Mouse (Mus musculus) embryo, embryonic 11.5 days (tissue): ENCODE results near the gene Dhrs7c.

Experiments used
- DNase-seq: peaks from one replicate; pipeline ENCODE4 v3.0.0-alpha.2; 2012; ENCODE audit warnings: low read depth, low spot score

The Dhrs7c gene

GRCm38 (mm10) chr11:67797931-67798330 is at the start of gene Dhrs7c:
Dhrs7c (plus strand) TSS chr11:67798187.
- DNase-seq, result no peak

- DNase-seq, result no peak
These were observed 41.7 kb upstream of the Dhrs7c start for GRCm38 (mm10) chr11:67756287-67756686.

- no peak for DNase-seq
These were observed 40.4 kb upstream of the Dhrs7c start for GRCm38 (mm10) chr11:67757373-67758167.

GRCm38 (mm10) chr11:67771053-67771452 is 26.9 kb upstream of the Dhrs7c start, which contains the start of gene Glp2r:
Glp2r (minus strand) TSS chr11:67771153.
- DNase-seq, result no peak

GRCm38 (mm10) chr11:67771691-67772090 is 26.3 kb upstream of the Dhrs7c start:
- DNase-seq, result no peak

- peak; percentile 48 for DNase-seq
These were observed 25.4 kb upstream of the Dhrs7c start for GRCm38 (mm10) chr11:67772577-67772976.

GRCm38 (mm10) chr11:67774379-67774778 is 23.6 kb upstream of the Dhrs7c start, which contains the start of gene Gsg1l2:
Gsg1l2 (plus strand) TSS chr11:67774608.
- DNase-seq, result no peak

DNA sequence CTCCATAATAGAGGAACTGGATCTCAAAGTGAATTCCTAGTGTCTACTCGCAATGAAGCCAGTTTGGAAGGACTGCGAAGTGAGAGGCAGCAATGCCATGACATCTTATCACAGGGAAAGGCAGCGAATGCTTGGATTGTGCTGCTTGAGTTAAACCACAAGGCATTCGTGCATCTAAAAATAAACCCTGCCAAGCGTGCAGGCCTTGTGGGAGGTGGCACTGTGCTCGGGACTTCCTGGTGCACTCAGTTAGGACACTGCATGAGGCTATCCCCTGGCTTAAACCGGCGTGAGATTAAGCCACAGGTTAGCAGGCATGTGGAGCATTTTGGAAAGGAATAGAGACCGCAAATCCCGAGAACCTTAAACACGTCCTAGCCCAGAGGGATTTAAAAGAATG is 7.8 kb upstream of the Dhrs7c start:
- DNase-seq, result no peak

GRCm38 (mm10) chr11:67800130-67800723 is 2.2 kb downstream of the Dhrs7c start:
- DNase-seq, result no peak

DNA sequence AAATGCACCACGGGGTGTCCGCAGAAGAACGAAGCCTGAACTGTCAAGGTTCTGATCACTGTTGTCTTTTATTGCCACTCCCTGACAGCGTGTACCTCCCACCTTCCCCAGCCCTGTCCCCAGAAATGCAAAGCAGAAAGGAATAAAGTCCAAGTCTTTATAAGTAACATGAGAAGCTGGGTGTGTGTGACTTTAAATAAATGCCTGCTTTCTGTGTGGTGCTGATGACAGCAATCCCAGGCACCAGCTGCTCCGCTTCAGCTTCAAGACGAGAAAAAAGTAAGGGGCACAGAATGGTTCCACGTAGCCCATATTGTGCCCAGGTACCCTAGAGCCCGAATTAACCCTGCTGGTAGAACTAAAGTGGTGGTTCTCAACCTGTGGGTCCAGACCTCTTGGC is 3.2 kb downstream of the Dhrs7c start:
- DNase-seq, result no peak

DNA sequence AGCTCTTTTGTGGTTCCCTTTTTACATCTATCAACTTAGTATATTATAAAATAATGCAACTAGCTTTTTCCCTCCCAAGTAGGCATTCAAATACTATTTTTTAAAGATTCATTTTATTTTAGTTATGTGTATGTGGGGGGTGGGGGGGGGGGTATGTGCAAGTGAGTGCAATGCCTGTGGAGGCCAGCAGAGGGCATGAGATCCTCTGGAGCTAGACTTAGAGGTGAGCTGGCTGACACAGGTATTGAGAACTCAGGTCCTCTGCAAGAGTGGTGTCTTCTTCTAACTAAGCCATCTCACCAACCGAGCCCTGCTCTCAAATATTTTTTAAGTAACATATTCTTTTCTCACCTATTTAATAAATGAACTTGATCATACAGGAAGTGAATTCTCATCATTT is 7.6 kb downstream of the Dhrs7c start:
- DNase-seq, result no peak

DNA sequence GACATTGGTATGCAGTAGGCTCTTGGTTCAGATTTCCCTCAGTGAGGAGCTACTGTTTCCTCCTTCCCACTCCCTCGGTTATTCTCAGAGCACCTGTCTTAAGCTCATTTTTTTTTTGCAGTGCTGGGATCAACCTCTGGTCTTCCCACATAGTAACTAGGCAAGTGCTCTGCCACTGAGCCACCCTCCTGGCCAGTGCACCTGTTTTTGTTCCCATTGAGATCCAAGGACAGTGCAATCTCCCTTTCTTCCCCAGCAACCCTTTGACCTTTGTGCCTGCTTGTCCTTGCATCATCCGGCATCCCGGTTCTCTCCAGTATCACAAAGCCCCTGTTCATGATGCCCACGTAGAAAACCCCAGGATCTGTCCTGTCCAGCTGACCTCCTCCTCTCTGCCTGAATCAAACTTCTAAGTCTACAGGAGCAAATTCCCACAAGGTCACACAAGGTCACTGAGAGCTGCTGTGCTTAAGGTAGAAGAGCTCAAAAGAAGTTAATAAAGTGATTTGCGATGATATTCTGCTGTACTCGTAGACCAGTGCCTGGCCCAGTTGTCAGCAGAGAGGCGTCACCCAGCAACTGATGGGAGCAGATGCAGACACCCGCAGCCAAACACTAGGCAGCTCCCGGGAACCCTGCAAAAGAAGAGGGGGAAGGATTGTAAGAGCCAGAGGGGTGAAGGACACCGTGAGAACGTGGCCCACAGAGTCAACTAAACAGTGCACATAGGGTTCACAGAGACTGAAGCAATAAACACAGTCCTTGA is 9.0 kb downstream of the Dhrs7c start:
- DNase-seq, result no peak

DNA sequence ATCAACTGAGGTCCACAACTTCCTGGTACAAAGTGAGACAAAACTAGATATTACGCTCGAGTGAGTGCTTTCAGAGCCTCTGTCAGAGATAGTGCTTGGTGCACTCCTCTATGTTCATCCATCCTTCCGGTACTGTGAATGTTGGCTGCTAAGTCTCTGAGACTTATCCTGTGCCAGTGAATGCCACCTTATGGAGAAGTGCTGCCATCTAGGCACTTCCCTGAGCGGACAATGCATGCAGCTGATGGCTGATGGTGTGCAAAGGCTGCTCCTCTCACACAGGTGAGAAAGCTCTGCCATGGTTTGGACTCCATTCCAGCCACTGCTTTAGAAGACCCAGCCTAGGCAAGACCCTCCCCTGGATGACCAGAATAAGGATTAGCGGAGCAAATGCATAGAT is 10.1 kb downstream of the Dhrs7c start:
- no peak for DNase-seq

GRCm38 (mm10) chr11:67811535-67811934 is 13.5 kb downstream of the Dhrs7c start:
- DNase-seq, result no peak

DNA sequence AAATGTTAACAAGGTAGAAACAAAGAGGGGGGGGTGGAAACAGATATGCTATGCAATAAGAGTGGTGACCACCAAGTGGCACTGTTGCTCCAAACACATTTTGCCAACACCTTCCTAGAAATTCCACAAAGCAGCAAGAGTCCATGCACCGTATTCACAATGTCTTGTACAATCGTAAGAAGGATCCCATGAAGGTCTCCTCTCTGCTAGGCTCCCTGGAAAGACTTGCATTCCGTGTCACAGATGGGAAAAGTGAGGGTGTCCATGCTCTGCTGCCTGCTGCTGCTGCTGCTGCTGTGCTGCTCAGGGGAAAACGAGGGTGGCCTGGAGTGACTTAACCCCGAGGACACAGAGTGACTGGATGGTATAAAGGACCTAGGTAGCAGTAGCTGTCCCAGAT is 21.6 kb downstream of the Dhrs7c start:
- DNase-seq, result peak; percentile 36

DNA sequence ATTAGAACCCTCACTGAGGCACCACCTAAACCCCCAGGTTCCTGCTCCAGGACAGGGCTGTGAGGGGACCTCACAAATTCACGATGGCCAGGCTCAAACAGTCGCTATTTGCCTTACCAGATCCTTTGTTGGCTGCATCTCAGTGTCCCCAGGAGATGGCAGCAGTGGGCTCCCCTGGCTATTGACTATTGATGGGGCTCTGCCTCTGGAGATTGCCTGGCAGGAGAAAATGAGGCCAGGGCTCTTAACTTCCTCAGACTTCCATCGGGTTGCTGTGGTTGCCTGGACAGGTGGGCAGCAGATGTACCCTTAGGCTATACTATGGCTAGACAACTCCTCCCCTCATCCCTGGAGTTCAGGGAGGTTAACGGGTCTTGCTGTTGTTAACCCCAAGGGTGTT is 22.2 kb downstream of the Dhrs7c start:
- DNase-seq, result peak; percentile 42

DNA sequence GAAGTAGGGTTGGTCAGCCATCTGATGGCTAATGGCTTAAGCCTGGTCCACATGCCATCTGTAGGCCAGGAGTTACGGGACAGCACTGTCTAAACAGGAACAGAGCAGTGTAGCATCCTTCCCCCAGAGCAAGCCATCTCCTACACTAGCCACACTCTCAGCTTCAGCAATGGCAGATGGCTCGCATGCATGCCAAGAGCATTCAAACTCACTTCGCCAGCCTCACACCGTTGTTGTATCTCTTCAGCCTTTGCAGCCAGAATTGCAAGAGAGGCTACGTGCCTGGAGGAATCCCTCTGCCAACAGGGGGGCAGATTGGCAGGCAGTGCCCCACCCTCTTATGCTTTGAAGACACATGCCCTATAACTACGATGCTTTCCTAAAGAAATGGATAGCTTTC is 23.6 kb downstream of the Dhrs7c start:
- DNase-seq, result no peak

- DNase-seq, result no peak
These were observed 30.5 kb downstream of the Dhrs7c start for GRCm38 (mm10) chr11:67828360-67829059.

GRCm38 (mm10) chr11:67829530-67829929 is 31.5 kb downstream of the Dhrs7c start:
- no peak for DNase-seq

GRCm38 (mm10) chr11:67831820-67832219 is 33.8 kb downstream of the Dhrs7c start:
- DNase-seq, result no peak

GRCm38 (mm10) chr11:67835408-67836078 is 37.6 kb downstream of the Dhrs7c start:
- no peak for DNase-seq
